Mouse (Mus musculus) embryonic facial prominence, embryonic 15.5 days (tissue): ENCODE data around the gene Tbc1d9. TPM values are rescaled to one million over a fixed set of nuclear protein-coding genes. Genes with fewer than 3 reads are reported as not detected.

Source experiments
- ATAC-seq: fragments of 200-750 bp; cut with Nextera tagmentation; 2 replicates; pipeline ENCODE4 v1.8.0; 2017; ENCODE audit warnings: low read depth, moderate TSS enrichment; ENCODE audit not compliant: insufficient number of reproducible peaks, low FRiP score, low TSS enrichment
- H3K27ac ChIP-seq: fragments of 300-500 bp; sonication (generic); replicated peaks from 2 replicates; pipeline ENCODE4 v1.5.1; 2015; ENCODE audit warnings: mild to moderate bottlenecking, inconsistent platforms
- H3K27me3 ChIP-seq: fragments of 300-500 bp; sonication (generic); 2 replicates; pipeline ENCODE4 v1.6.1; 2015; ENCODE audit warnings: inconsistent platforms
- H3K36me3 ChIP-seq: fragments of 300-500 bp; sonication (generic); 2 replicates; pipeline ENCODE4 v1.6.1; 2015; ENCODE audit warnings: mild to moderate bottlenecking, inconsistent platforms
- H3K4me1 ChIP-seq: fragments of 300-500 bp; sonication (generic); 2 replicates; pipeline ENCODE4 v1.6.1; 2015; ENCODE audit warnings: inconsistent platforms
- H3K4me2 ChIP-seq: fragments of 300-500 bp; sonication (generic); replicated peaks from 2 replicates; pipeline ENCODE4 v1.6.1; 2015; ENCODE audit warnings: mild to moderate bottlenecking, inconsistent platforms
- H3K4me3 ChIP-seq: fragments of 300-500 bp; sonication (generic); replicated peaks from 2 replicates; pipeline ENCODE4 v1.5.1; 2015; ENCODE audit warnings: mild to moderate bottlenecking, inconsistent platforms
- H3K9ac ChIP-seq: fragments of 300-500 bp; sonication (generic); 2 replicates; pipeline ENCODE4 v1.6.1; 2015; ENCODE audit warnings: inconsistent platforms
- H3K9me3 ChIP-seq: fragments of 300-500 bp; sonication (generic); replicated peaks from 2 replicates; pipeline ENCODE4 v1.6.1; 2016; ENCODE audit warnings: inconsistent platforms
- WGBS: fragments of 180-500 bp; shearing (Covaris S2); methylation state at CpG from one replicate; pipeline ENCODE4 v1.1.7; 2015; 5-methylcytosine and 5-hydroxymethylcytosine counted together
- polyA plus RNA-seq: library from polyadenylated mRNA; unstranded; fragments of >200 nt; fragmentation: Nextera tagmentation; extraction: Ambion mirVana; gene quantifications from 2 replicates; pipeline ENCODE4 v1.2.1, GENCODE M21; 2015

The Tbc1d9 gene
- polyA plus RNA-seq, 1 experiment from 2014 or later = 2.0 TPM

DNA sequence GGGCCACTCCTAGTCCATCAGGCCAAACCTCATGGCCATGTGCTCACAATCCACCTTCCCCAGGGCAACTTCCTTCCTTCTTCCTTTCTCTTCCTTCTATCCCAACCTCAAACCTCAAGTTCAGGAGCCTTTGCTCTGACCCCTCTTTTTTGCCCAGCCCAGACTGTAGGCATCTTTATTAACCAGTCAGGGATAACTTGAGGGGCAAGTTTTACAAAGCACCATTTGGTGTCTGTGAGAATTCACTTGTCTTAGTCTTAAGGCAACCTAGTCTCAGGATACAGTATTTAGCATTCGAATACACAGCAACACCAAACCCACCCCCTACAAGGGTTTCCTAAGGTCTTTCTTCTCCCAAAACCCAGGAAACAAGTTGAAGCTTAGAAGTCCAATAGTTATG is 5.5 kb upstream of the Tbc1d9 start:
- no peaks in the 10 kb centered on the region for H3K27me3 ChIP-seq

DNA sequence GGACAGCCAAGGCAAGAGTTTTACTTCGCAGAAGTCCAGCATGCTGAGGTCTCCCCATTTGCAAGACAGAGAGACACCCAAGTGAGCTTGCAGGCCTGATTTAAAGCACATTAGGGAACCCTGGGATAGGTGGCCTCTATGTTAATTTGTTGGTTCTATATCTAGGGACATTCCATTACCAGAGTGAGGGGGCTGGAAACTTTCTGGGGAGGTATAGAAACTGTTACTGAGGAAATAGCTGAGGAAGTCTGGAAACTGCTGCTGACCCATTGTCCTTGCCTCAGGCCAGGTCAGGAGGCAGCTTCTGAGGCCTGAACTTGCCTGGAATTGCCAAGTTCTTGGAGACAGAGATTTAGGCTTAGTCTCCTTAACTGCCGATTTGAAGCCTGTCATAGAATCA is 4.5 kb upstream of the Tbc1d9 start:
- Histone ChIP-seq H3K4me2 (no peak overlapping the region), H3K36me3 (no peaks in the 10 kb centered on the region), H3K27me3 (no peaks in the 10 kb centered on the region), H3K27ac (no peak overlapping the region), H3K4me3 (no peak overlapping the region), H3K9me3 (no peaks in the 10 kb centered on the region), H3K4me1 (peaks cover 5% of the 10 kb centered on the region; the same call in 1 of the 2 replicates), H3K9ac (no peak overlapping the region)
- 66% methylated on average over 2 of the region's 2 CpGs for WGBS
- ATAC-seq = no peak

More for the DNA sequence above, 5.5 kb upstream of the Tbc1d9 start:
- H3K4me3 ChIP-seq = no peak overlapping the region
- H3K9ac ChIP-seq = no peak overlapping the region
- no peaks in the 10 kb centered on the region for H3K9me3 ChIP-seq
- ATAC-seq = no peak
- no peak overlapping the region for H3K4me2 ChIP-seq
- no peaks in the 10 kb centered on the region for H3K36me3 ChIP-seq
- WGBS = 66% methylated on average over 1 of the region's 1 CpGs
- H3K27ac ChIP-seq = no peak overlapping the region
- H3K4me1 ChIP-seq = no peaks in the 10 kb centered on the region

DNA sequence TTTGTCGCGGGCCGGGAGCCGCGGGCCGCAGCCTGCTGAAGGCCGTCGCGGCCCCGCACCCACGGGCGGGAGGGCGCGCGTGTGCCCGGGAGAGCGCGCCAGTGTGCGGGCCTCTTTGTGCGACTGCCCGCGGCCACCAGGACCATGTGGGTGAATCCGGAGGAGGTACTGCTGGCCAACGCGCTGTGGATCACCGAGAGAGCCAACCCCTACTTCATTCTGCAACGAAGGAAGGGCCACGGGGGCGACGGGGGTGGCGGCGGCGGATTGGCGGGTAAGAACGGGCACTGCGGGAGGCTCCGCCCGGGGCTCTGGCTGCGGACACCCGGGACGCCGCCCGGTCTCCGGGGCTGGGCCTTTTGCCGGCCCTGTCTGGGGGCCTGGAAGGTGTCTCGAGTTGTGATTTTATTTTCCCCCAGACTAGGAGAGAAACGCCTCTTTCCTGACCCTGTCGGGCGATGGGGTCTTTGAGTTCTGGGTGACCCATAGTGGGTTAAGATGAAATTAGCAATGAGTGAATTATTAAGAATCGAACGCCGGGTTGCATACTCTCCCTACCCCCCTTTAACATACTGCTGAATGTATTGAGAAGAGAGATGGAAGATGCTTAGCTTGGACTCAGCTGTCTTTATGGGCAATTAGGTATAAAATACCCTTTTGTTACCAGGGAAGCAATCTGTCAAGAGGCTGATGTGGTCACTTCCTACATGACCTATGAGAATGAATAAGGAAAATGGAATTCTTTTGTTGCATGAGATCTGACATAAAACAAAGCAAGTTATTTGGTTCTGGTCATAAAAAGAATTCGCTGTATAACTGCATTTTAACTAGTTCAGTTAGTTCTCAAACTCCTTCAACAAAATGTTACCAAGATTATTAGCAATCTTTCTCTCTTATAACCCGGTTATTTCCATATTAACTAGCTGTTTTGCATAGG is 1.0 kb downstream of the Tbc1d9 start, which contains the start of gene Gm10645:
Gene Gm10645 (minus strand): TSS at position 240 of the 937 bp plus-strand sequence.
- ATAC-seq = peak; percentile 41
- whole genome bisulfite sequencing = 3% methylated on average over 54 of the region's 54 CpGs

DNA sequence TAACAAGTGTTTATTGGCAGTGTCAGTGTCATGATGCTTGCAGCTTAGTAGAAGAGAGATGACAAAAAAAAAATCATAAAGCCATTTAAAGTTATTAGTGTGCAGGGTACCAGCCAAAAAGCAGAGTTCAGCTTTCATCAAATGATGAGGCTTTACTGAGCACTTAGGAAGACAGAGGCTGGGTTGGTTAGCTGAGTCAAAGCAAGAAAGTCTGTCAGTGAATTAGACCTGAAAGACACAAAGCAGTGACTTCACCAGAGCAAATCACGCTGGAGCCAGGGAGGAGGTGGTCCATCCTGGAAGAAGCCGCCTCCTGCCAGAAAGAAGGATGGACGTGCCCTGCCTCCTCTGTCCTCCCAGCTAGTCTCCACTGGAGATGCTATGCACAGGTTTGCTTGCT is 2.8 kb downstream of the Tbc1d9 start:
- Histone ChIP-seq H3K9me3 (no peaks in the 10 kb centered on the region), H3K4me2 (no peak overlapping the region), H3K27ac (no peak overlapping the region), H3K27me3 (no peaks in the 10 kb centered on the region), H3K4me1 (peaks cover 10% of the 10 kb centered on the region; the same call in 1 of the 2 replicates), H3K36me3 (no peaks in the 10 kb centered on the region), H3K9ac (no peak overlapping the region), H3K4me3 (no peak overlapping the region)
- no peak for ATAC-seq
- WGBS = 60% methylated on average over 3 of the region's 3 CpGs

More for the DNA sequence above, 1.0 kb downstream of the Tbc1d9 start, which contains the start of gene Gm10645:
- Histone ChIP-seq H3K4me2 (peak within 1 kb of the TSS; percentile 91), H3K9me3 (no peaks in the 10 kb centered on the region), H3K9ac (peak within 1 kb of the TSS; percentile 71), H3K36me3 (no peaks in the 10 kb centered on the region), H3K27me3 (no peaks in the 10 kb centered on the region), H3K27ac (peak within 1 kb of the TSS; percentile 80), H3K4me3 (peak within 1 kb of the TSS; percentile 71), H3K4me1 (peaks cover 10% of the 10 kb centered on the region; the same call in 1 of the 2 replicates)

DNA sequence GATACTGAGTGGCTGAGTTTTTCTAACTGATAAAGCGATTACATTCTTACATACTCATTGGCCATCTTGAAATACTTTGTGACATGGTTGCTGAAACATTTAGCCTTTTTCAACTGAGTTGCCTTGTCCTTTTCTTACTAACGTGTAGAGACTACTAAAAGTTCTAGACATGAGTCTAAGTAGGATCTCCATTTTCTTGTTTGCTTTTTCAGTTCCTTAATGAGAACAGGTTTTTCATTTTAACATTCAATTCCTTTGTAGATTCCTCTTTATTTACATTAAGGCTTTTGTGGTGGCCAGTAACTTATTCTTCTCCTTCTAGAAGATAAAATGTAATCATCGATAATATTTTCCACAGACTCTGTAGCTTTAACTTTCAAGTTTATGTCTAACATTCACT is 4.0 kb downstream of the Tbc1d9 start:
- peaks cover 10% of the 10 kb centered on the region; the same call in 1 of the 2 replicates for H3K4me1 ChIP-seq
- no peak overlapping the region for H3K27ac ChIP-seq
- H3K9me3 ChIP-seq = no peaks in the 10 kb centered on the region
- H3K36me3 ChIP-seq = no peaks in the 10 kb centered on the region
- H3K9ac ChIP-seq = no peak overlapping the region
- no peak overlapping the region for H3K4me3 ChIP-seq
- WGBS = 84% methylated on average over 3 of the region's 3 CpGs
- ATAC-seq = no peak
- no peak overlapping the region for H3K4me2 ChIP-seq
- H3K27me3 ChIP-seq = no peaks in the 10 kb centered on the region

DNA sequence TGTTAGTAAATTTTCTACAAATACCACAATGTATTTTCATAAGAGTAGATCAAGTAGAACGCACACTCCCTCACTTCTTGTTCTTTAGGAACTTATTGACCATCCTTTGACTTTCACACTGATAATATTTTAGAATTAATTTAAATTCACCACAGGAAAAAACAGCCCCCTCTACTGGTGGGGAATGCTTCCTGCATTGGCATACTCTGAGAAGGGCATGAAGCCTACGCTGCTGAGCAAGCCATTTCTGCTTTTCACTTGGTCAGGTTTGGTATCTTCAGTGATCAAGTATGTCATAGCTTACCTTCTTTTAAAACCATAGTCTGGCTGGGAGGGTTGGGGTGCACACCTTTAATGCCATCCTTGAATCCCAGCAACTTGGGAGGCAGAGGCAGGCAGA is 4.6 kb downstream of the Tbc1d9 start:
- ATAC-seq = no peak
- Histone ChIP-seq H3K4me3 (no peak overlapping the region), H3K27me3 (no peaks in the 10 kb centered on the region), H3K27ac (no peak overlapping the region), H3K36me3 (no peaks in the 10 kb centered on the region), H3K4me1 (peaks cover 10% of the 10 kb centered on the region; the same call in 1 of the 2 replicates), H3K4me2 (no peak overlapping the region), H3K9ac (no peak overlapping the region), H3K9me3 (no peaks in the 10 kb centered on the region)
- WGBS = 96% methylated on average over 2 of the region's 2 CpGs

DNA sequence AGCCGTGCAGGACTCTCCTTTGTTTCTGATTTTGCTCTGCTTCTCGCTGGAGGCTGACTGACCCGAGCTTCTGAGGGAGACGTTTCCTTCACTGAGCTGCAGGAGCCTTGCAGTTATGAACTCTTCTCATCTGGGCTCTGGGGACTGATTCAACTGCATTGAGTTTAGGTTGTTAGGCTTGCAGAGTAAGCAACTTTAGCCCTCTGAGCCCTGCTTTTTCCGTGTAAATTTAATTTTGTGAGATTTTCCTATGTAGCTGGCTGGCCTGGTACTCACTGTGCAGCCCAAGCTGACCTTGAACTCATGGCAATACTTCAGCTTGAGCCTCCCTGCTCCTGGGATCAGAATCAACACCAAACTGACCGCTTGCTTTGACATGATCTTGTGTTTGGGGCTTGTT is 5.7 kb downstream of the Tbc1d9 start:
- Histone ChIP-seq H3K9ac (no peak overlapping the region), H3K4me1 (0 out of 2 replicates have a peak, but pooled peaks cover 3% of the 10 kb centered on the region), H3K4me2 (no peak overlapping the region), H3K36me3 (no peaks in the 10 kb centered on the region), H3K27ac (no peak overlapping the region), H3K4me3 (no peak overlapping the region), H3K9me3 (no peaks in the 10 kb centered on the region), H3K27me3 (no peaks in the 10 kb centered on the region)
- WGBS = 51% methylated on average over 6 of the region's 6 CpGs
- ATAC-seq = no peak

DNA sequence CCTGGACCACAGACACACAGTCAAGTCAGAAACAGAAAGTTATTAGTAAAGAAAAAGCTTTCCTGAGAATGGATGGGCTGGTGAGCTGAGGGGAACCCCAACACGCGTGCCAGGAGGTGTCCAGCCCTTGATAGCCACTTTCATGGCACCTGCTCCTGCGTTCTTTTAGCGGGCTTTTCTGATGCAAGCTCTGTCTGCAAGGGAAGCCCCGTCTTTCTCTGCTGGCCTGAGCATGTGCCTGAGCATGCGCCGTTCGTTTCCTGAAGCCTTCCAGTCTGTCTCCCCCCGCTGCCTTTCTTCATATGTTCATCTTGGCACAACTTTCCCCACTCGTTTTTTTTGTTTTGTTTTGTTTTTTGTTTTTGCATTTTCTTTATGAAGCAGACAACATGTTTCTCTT is 10.5 kb downstream of the Tbc1d9 start:
- 68% methylated on average over 10 of the region's 10 CpGs for WGBS
- Histone ChIP-seq H3K9ac (no peak overlapping the region), H3K27ac (no peak overlapping the region), H3K36me3 (no peaks in the 10 kb centered on the region), H3K9me3 (no peaks in the 10 kb centered on the region), H3K4me3 (no peak overlapping the region), H3K27me3 (no peaks in the 10 kb centered on the region), H3K4me1 (peaks cover 4% of the 10 kb centered on the region; the same call in 1 of the 2 replicates), H3K4me2 (no peak overlapping the region)
- ATAC-seq = no peak

DNA sequence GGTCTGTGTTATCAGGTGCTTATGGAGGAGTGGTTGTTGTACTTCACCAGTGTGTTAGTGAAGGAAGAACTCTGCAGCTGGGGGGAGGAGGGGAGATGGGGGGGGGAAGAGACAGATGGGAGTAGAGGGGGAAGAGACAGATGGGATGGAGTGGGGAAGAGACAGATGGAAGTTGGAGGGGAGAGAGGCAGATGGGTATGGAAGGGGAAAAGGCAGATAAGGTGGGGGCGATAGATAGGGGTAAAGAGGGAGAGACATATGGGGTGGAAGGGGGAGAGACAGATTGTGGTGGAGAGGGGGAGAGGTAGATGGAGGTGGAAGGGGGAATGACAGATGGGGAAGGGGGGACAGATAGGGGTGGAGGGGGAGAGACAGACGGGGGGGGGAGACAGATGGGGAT is 11.6 kb downstream of the Tbc1d9 start:
- Histone ChIP-seq H3K27me3 (no peaks in the 10 kb centered on the region), H3K36me3 (no peaks in the 10 kb centered on the region), H3K27ac (no peak overlapping the region), H3K4me3 (no peak overlapping the region), H3K4me1 (peaks cover 4% of the 10 kb centered on the region), H3K9me3 (no peaks in the 10 kb centered on the region), H3K9ac (no peak overlapping the region), H3K4me2 (no peak overlapping the region)
- no peak for ATAC-seq
- WGBS = 64% methylated on average over 2 of the region's 2 CpGs

DNA sequence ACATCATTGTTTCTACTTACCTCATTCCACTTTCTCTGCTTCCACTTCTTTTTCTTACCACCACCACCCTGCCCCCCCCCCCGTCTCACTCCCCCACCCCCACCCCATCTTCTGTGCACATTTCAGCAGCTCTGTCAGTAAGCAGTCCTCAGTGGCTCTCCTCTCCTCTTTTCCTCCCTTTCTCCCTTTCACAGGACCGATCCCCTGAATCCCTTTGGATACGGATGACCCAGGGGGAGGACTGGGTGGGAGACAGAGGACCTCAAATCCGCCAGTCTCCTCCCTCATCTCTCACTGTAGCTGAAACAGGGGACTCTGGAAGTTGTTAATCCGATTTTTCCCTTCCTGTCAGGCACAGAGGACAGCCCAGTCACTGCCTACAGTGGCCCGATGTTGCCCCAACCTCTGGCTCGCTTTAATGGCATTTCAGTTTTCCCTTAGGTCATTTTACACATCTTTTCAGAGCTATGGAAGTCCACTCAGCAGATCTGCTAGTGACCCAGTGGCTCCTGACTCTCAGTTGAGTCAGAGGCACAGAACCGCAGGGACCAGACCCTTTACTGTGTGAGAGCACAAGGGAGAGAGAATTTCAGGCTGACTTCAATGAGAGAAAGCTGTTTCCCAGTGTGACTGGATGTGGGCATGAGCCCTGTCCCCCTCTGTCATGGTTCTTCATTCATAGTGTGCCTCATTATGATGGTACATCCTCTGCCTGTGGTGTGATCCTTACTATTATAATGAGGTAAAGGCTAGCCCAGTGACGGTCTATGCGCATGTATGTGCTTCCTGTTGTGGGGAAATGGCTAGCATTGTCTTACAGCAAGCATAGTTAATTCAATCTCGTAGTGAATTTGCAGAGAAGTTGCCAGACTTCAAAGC is 12.4 kb downstream of the Tbc1d9 start:
- Histone ChIP-seq H3K9me3 (no peaks in the 10 kb centered on the region), H3K4me2 (no peak overlapping the region), H3K36me3 (no peaks in the 10 kb centered on the region), H3K27me3 (no peaks in the 10 kb centered on the region), H3K4me1 (peaks cover 4% of the 10 kb centered on the region), H3K27ac (no peak overlapping the region), H3K4me3 (no peak overlapping the region), H3K9ac (no peak overlapping the region)
- 25% methylated on average over 11 of the region's 11 CpGs for WGBS
- ATAC-seq = no peak

DNA sequence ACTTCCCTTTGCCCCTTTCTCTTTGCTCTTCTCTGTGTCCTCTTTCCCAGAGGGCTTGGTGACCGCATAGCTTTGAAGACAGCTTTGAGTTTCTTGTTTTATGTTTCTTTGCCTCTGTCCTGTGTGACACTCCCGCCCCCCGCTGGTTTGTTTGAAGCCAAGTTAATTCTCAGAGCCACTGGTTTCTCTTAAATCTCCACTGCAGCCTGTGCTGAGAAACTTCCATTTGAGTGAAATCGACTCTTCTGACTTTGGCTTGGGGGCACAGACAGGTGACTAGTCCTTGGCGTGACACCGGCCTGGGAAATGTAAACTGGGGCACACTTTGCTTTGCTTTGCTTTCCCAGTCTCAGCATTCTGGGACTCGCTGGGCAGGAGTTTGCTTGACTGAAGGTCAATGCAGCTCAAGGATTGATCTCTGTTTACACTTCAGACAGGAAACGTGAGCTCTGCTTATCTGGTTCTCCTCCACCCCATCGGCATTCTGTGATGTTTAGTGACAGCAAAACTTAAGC is 13.1 kb downstream of the Tbc1d9 start:
- no peak overlapping the region for H3K27ac ChIP-seq
- no peaks in the 10 kb centered on the region for H3K27me3 ChIP-seq
- H3K9ac ChIP-seq = no peak overlapping the region
- no peak overlapping the region for H3K4me3 ChIP-seq
- H3K9me3 ChIP-seq = no peaks in the 10 kb centered on the region
- WGBS = 12% methylated on average over 9 of the region's 9 CpGs
- H3K4me1 ChIP-seq = peaks cover 4% of the 10 kb centered on the region
- H3K4me2 ChIP-seq = no peak overlapping the region
- no peak for ATAC-seq
- H3K36me3 ChIP-seq = no peaks in the 10 kb centered on the region
